Mouse (Mus musculus): Measurements from ENCODE around the gene Bmp7.

GRCm38 (mm10) chr2:172862424-172862823 lies 77.7 kb downstream of the Bmp7 start:
- TF ChIP-seq CTCF (IDR thresholded peaks at IDR 0.05; ENCODE audit: extremely low read depth, insufficient read depth, insufficient read length, insufficient replicate concordance): no peak
- TF ChIP-seq POLR2A (IDR thresholded peaks at IDR 0.05; ENCODE audit: low read depth, low read length): no peak
